Mouse (Mus musculus) naive thymus-derived CD4-positive, alpha-beta T cell, adult 5 months (primary cell): ENCODE results near the gene Pramel6. TPM values are rescaled to one million over a fixed set of nuclear protein-coding genes. Genes with fewer than 3 reads are reported as not detected.

ENCODE experiments used
- polyA plus RNA-seq: library from polyadenylated mRNA; unstranded; fragments of 100-300 nt; shearing (Covaris generic); gene quantifications from one replicate; pipeline ENCODE4 v1.2.1, GENCODE M21; 2017

The Pramel6 gene
- not detected for polyA plus RNA-seq

DNA sequence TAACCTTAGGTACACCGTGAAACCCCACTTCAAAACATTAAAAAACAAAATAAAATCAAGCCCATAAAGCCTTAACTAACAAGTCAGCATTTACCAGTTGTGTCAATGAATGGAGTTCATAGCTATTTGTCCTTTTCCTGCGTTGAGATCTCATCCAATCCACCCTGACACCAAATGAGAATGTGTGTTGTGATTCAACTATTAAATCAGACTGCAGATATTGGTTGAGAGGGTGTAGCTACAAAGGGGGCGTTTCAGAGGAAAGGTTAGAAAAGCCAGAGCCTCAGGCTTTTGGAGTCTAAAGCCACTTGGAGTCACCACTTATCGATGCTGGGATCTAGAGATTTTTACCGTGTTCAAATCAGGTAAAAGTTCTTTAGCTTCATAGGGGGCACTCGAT, at the start of gene Pramel6:
Gene Pramel6, plus strand, starts transcription at position 301 of the 400 bp plus-strand sequence.

GRCm38 (mm10) chr2:87496993-87497392, 9.4 kb upstream of the Pramel6 start, which contains the start of gene Pramel7:
Gene Pramel7, minus strand, starts transcription at chr2:87497093.

GRCm38 (mm10) chr2:87531496-87531895, 25.1 kb downstream of the Pramel6 start, which contains the start of gene Olfr153:
Gene Olfr153, plus strand, starts transcription at chr2:87531796.

GRCm38 (mm10) chr2:87545442-87545841, 39.1 kb downstream of the Pramel6 start, which contains the start of gene Olfr1128:
Gene Olfr1128, minus strand, starts transcription at chr2:87545542.

Other genes starting within 250 kb of the Pramel6 start
- gene Olfr1116, start 239.0 kb upstream of the Pramel6 start, polyA plus RNA-seq: 0.04 TPM
- not detected for gene Olfr1118, start 199.0 kb upstream of the Pramel6 start, polyA plus RNA-seq
- not detected for gene Olfr1120, start 151.8 kb upstream of the Pramel6 start, polyA plus RNA-seq
- gene Olfr1121, start 136.7 kb upstream of the Pramel6 start, polyA plus RNA-seq: 0.22 TPM
- 0.09 TPM for gene Olfr1122, start 120.7 kb upstream of the Pramel6 start, polyA plus RNA-seq
- gene Olfr1123, start 89.9 kb upstream of the Pramel6 start, polyA plus RNA-seq: not detected
- gene Olfr1124, start 76.3 kb upstream of the Pramel6 start, polyA plus RNA-seq: 0.32 TPM
- not detected for gene Olfr1126, start 52.6 kb upstream of the Pramel6 start, polyA plus RNA-seq
- gene Pramel7, start 9.5 kb upstream of the Pramel6 start, polyA plus RNA-seq: not detected
- gene Olfr153, start 25.2 kb downstream of the Pramel6 start, polyA plus RNA-seq: not detected
- not detected for gene Olfr1128, start 39.0 kb downstream of the Pramel6 start, polyA plus RNA-seq
- gene Olfr1129, start 67.3 kb downstream of the Pramel6 start, polyA plus RNA-seq: not detected
- gene Olfr1130, start 99.6 kb downstream of the Pramel6 start, polyA plus RNA-seq: not detected
- not detected for gene Olfr1131, start 120.5 kb downstream of the Pramel6 start, polyA plus RNA-seq
- gene Olfr1132, start 131.0 kb downstream of the Pramel6 start, polyA plus RNA-seq: not detected
- not detected for gene Olfr1133, start 140.8 kb downstream of the Pramel6 start, polyA plus RNA-seq
- not detected for gene Olfr1134, start 151.9 kb downstream of the Pramel6 start, polyA plus RNA-seq
- not detected for gene Olfr1135, start 167.1 kb downstream of the Pramel6 start, polyA plus RNA-seq
- gene Olfr1136, start 187.4 kb downstream of the Pramel6 start, polyA plus RNA-seq: not detected
- gene Olfr1137, start 206.6 kb downstream of the Pramel6 start, polyA plus RNA-seq: not detected
- gene Olfr1138, start 233.4 kb downstream of the Pramel6 start, polyA plus RNA-seq: not detected
- gene Olfr1140, start 237.2 kb downstream of the Pramel6 start, polyA plus RNA-seq: not detected
- not detected for gene Olfr1141, start 247.4 kb downstream of the Pramel6 start, polyA plus RNA-seq